Mouse (Mus musculus) neural tube, embryonic 15.5 days (tissue): ENCODE measurements around the gene Fam129a. TPM values are rescaled to one million over a fixed set of nuclear protein-coding genes. Genes with fewer than 3 reads are reported as not detected.
A peak's percentile ranks its signal among the peaks of the same experiment; 100 is the strongest.
"Not testable (repeated sequence)": the region's sequence is repeated elsewhere in the genome, so short reads cannot be mapped to it uniquely, and the experiment has no call there.

ENCODE experiments used
- ATAC-seq: fragments of 200-750 bp; cut with Nextera tagmentation; 2 replicates; pipeline ENCODE4 v1.8.0; 2017; ENCODE audit warnings: mild to moderate bottlenecking, moderate TSS enrichment, moderate library complexity; ENCODE audit not compliant: low FRiP score
- H3K27ac ChIP-seq: fragments of 300-500 bp; sonication (generic); replicated peaks from 2 replicates; pipeline ENCODE4 v1.5.1; 2015; ENCODE audit warnings: mild to moderate bottlenecking, inconsistent platforms
- H3K27me3 ChIP-seq: fragments of 300-500 bp; sonication (generic); replicated peaks from 2 replicates; pipeline ENCODE4 v1.6.1; 2015; ENCODE audit warnings: inconsistent platforms
- H3K36me3 ChIP-seq: fragments of 300-500 bp; sonication (generic); 2 replicates; pipeline ENCODE4 v1.6.1; 2015; ENCODE audit warnings: inconsistent platforms
- H3K4me1 ChIP-seq: fragments of 300-500 bp; sonication (generic); 2 replicates; pipeline ENCODE4 v1.6.1; 2015; ENCODE audit warnings: inconsistent platforms
- H3K4me2 ChIP-seq: fragments of 300-500 bp; sonication (generic); 2 replicates; pipeline ENCODE4 v1.6.1; 2015; ENCODE audit warnings: inconsistent platforms, mild to moderate bottlenecking, moderate library complexity
- H3K4me3 ChIP-seq: fragments of 300-500 bp; sonication (generic); replicated peaks from 2 replicates; pipeline ENCODE4 v1.5.1; 2015; ENCODE audit warnings: mild to moderate bottlenecking, inconsistent platforms
- H3K9ac ChIP-seq: fragments of 300-500 bp; sonication (generic); replicated peaks from 2 replicates; pipeline ENCODE4 v1.6.1; 2015; ENCODE audit warnings: mild to moderate bottlenecking, inconsistent platforms
- H3K9me3 ChIP-seq: fragments of 300-500 bp; sonication (generic); replicated peaks from 2 replicates; pipeline ENCODE4 v1.6.1; 2016; ENCODE audit warnings: inconsistent platforms
- WGBS: fragments of 180-500 bp; shearing (Covaris S2); methylation state at CpG from one replicate; pipeline ENCODE4 v1.1.7; 2015; ENCODE audit warnings: mixed read lengths; 5-methylcytosine and 5-hydroxymethylcytosine counted together
- polyA plus RNA-seq: library from polyadenylated mRNA; unstranded; fragments of >200 nt; fragmentation: Nextera tagmentation; extraction: Ambion mirVana; gene quantifications from 2 replicates; pipeline ENCODE4 v1.2.1, GENCODE M21; 2015

Gene Fam129a
- polyA plus RNA-seq, 1 experiment from 2014 or later: 3.6 TPM

GRCm38 (mm10) chr1:151585647-151586046, 14.7 kb downstream of the Fam129a start:
- 69% methylated on average over 4 of the region's 4 CpGs for WGBS
- Histone ChIP-seq H3K27ac (no peak overlapping the region), H3K9ac (no peak overlapping the region), H3K4me3 (no peak overlapping the region), H3K9me3 (no peaks in the 10 kb centered on the region), H3K36me3 (no peaks in the 10 kb centered on the region), H3K4me1 (peaks cover 4% of the 10 kb centered on the region; the same call in 1 of the 2 replicates), H3K27me3 (no peaks in the 10 kb centered on the region), H3K4me2 (no peak overlapping the region)
- no peak for ATAC-seq

GRCm38 (mm10) chr1:151592085-151593017, 21.4 kb downstream of the Fam129a start:
- no peaks in the 10 kb centered on the region for H3K9me3 ChIP-seq
- WGBS: 41% methylated on average over 13 of the region's 13 CpGs
- H3K4me2 ChIP-seq: no peak overlapping the region
- no peak overlapping the region for H3K4me3 ChIP-seq
- no peaks in the 10 kb centered on the region for H3K27me3 ChIP-seq
- peaks cover 20% of the 10 kb centered on the region for H3K4me1 ChIP-seq
- no peak overlapping the region for H3K9ac ChIP-seq
- no peaks in the 10 kb centered on the region for H3K36me3 ChIP-seq
- peak; percentile 69 for ATAC-seq
- H3K27ac ChIP-seq: peak overlapping the region; percentile 60

GRCm38 (mm10) chr1:151594906-151595305, 23.9 kb downstream of the Fam129a start:
- H3K36me3 ChIP-seq: no peaks in the 10 kb centered on the region
- H3K4me1 ChIP-seq: peaks cover 20% of the 10 kb centered on the region
- no peak overlapping the region for H3K4me2 ChIP-seq
- WGBS: 84% methylated on average over 4 of the region's 4 CpGs
- ATAC-seq: no peak
- H3K9me3 ChIP-seq: no peaks in the 10 kb centered on the region
- no peaks in the 10 kb centered on the region for H3K27me3 ChIP-seq
- no peak overlapping the region for H3K4me3 ChIP-seq
- H3K9ac ChIP-seq: no peak overlapping the region
- H3K27ac ChIP-seq: no peak overlapping the region

GRCm38 (mm10) chr1:151595600-151596299, 24.8 kb downstream of the Fam129a start:
- Histone ChIP-seq H3K27ac (no peak overlapping the region), H3K4me3 (no peak overlapping the region), H3K4me1 (peaks cover 20% of the 10 kb centered on the region), H3K9me3 (no peaks in the 10 kb centered on the region), H3K4me2 (no peak overlapping the region), H3K9ac (no peak overlapping the region), H3K27me3 (no peaks in the 10 kb centered on the region), H3K36me3 (no peaks in the 10 kb centered on the region)
- no peak for ATAC-seq
- WGBS: 52% methylated on average over 12 of the region's 12 CpGs

GRCm38 (mm10) chr1:151596562-151596961, 25.6 kb downstream of the Fam129a start:
- WGBS: 56% methylated on average over 8 of the region's 8 CpGs
- H3K27ac ChIP-seq: no peak overlapping the region
- peaks cover 20% of the 10 kb centered on the region for H3K4me1 ChIP-seq
- H3K9me3 ChIP-seq: no peaks in the 10 kb centered on the region
- ATAC-seq: no peak
- no peaks in the 10 kb centered on the region for H3K36me3 ChIP-seq
- no peak overlapping the region for H3K4me2 ChIP-seq
- H3K9ac ChIP-seq: no peak overlapping the region
- no peaks in the 10 kb centered on the region for H3K27me3 ChIP-seq
- H3K4me3 ChIP-seq: no peak overlapping the region

DNA sequence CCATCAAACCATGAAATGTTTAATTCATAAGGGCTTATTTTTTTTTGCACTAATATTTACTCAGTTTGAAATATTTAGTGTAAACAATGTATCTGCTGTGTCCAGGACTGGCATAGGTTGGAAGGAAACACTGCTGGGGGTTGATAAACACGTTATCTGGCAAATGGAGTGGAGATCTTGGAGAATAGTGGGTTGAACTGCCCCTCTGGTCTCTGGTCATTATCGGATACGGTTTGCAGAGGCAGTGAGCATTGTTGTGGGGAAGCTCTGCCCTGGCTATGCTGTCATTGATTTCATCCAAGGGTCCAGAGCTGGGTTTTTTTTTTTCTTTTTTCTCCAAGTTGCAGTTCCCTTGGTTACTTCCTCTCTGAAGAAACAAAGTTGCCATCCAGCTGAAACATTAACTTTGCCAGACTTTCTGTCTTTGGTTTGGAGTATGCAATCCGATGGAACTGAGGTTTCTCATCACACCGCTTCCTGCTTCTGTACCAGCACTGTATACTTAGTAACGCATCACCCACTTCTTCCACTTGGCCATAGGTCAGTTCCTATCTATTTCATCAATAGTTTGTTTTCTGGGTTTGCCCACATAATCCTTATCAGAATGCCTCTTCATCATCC, 26.8 kb downstream of the Fam129a start:
- ATAC-seq: no peak
- peaks cover 8% of the 10 kb centered on the region; the same call in 1 of the 2 replicates for H3K4me1 ChIP-seq
- no peaks in the 10 kb centered on the region for H3K9me3 ChIP-seq
- H3K27ac ChIP-seq: no peak overlapping the region
- WGBS: 87% methylated on average over 6 of the region's 6 CpGs
- no peaks in the 10 kb centered on the region for H3K36me3 ChIP-seq
- no peak overlapping the region for H3K4me3 ChIP-seq
- no peak overlapping the region for H3K9ac ChIP-seq
- no peak overlapping the region for H3K4me2 ChIP-seq
- no peaks in the 10 kb centered on the region for H3K27me3 ChIP-seq

- peaks cover 8% of the 10 kb centered on the region; the same call in 1 of the 2 replicates for H3K4me1 ChIP-seq
- H3K9me3 ChIP-seq: no peaks in the 10 kb centered on the region
- no peak overlapping the region for H3K27ac ChIP-seq
- 94% methylated on average over 2 of the region's 2 CpGs for WGBS
- H3K36me3 ChIP-seq: no peaks in the 10 kb centered on the region
- no peak overlapping the region for H3K4me3 ChIP-seq
- no peak for ATAC-seq
- H3K27me3 ChIP-seq: no peaks in the 10 kb centered on the region
- no peak overlapping the region for H3K9ac ChIP-seq
- H3K4me2 ChIP-seq: no peak overlapping the region
These were observed 27.9 kb downstream of the Fam129a start for GRCm38 (mm10) chr1:151598876-151599275.

- no peak overlapping the region for H3K4me2 ChIP-seq
- H3K9ac ChIP-seq: no peak overlapping the region
- WGBS: 89% methylated on average over 2 of the region's 2 CpGs
- H3K27me3 ChIP-seq: no peaks in the 10 kb centered on the region
- H3K36me3 ChIP-seq: no peaks in the 10 kb centered on the region
- no peaks in the 10 kb centered on the region for H3K9me3 ChIP-seq
- no peak overlapping the region for H3K27ac ChIP-seq
- no peaks in the 10 kb centered on the region for H3K4me1 ChIP-seq
- ATAC-seq: no peak
- H3K4me3 ChIP-seq: no peak overlapping the region
These were observed 33.3 kb downstream of the Fam129a start for GRCm38 (mm10) chr1:151604328-151604727.

DNA sequence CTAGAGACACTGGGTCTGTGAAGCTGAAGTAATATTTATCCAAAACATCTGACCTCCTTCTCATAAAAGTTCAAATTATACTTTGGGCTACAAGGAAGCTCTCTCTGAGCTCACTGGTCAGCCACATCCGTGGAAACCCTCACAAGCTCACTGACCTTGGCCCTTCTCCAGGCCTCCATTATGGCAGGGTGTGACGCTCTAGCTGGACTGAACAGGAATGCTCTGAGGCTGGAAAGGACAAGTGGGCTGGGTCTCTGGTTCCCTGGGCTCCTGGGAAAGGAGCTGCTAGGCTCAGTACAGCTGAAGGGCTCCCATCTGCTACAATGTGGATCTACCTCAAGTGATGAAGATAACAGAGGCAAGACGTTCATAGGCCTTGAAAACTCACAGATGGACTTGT, 37.0 kb downstream of the Fam129a start:
- H3K4me2 ChIP-seq, H3K36me3 ChIP-seq, ATAC-seq, H3K4me3 ChIP-seq, H3K27ac ChIP-seq, H3K4me1 ChIP-seq, H3K9me3 ChIP-seq, H3K27me3 ChIP-seq, H3K9ac ChIP-seq: not testable (repeated sequence)
- 80% methylated on average over 3 of the region's 3 CpGs for WGBS

DNA sequence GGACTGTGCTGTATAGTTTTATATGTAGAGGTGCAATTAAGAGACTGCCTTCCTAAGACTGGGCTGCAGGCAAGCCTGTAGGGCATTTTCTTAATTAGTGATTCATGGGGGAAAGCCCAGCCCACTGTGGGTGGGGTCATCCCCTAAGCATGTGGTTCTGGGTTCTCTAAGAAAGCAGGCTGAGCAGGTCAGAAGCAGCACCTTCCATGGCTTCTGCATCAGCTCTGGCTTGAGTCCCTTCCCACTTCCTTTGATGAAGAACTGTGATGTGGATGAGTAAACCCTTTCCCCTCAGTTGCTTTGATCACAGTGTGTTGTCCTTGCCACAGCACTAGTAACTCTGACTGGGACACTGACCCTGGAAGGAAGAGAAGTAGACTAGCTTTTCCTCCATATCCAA, 39.6 kb downstream of the Fam129a start:
- no peak overlapping the region for H3K4me2 ChIP-seq
- no peak overlapping the region for H3K9ac ChIP-seq
- H3K9me3 ChIP-seq: no peaks in the 10 kb centered on the region
- ATAC-seq: no peak
- H3K4me3 ChIP-seq: no peak overlapping the region
- H3K4me1 ChIP-seq: no peaks in the 10 kb centered on the region
- H3K27me3 ChIP-seq: no peaks in the 10 kb centered on the region
- no peak overlapping the region for H3K27ac ChIP-seq
- no peaks in the 10 kb centered on the region for H3K36me3 ChIP-seq

- no peaks in the 10 kb centered on the region for H3K36me3 ChIP-seq
- ATAC-seq: no peak
- no peak overlapping the region for H3K27ac ChIP-seq
- H3K9ac ChIP-seq: no peak overlapping the region
- peaks cover 6% of the 10 kb centered on the region; the same call in 1 of the 2 replicates for H3K4me1 ChIP-seq
- WGBS: 70% methylated on average over 10 of the region's 10 CpGs
- H3K27me3 ChIP-seq: no peaks in the 10 kb centered on the region
- no peaks in the 10 kb centered on the region for H3K9me3 ChIP-seq
- no peak overlapping the region for H3K4me3 ChIP-seq
- no peak overlapping the region for H3K4me2 ChIP-seq
These were observed 43.4 kb downstream of the Fam129a start for GRCm38 (mm10) chr1:151614320-151614935.
